In the genomic region with DNA sequence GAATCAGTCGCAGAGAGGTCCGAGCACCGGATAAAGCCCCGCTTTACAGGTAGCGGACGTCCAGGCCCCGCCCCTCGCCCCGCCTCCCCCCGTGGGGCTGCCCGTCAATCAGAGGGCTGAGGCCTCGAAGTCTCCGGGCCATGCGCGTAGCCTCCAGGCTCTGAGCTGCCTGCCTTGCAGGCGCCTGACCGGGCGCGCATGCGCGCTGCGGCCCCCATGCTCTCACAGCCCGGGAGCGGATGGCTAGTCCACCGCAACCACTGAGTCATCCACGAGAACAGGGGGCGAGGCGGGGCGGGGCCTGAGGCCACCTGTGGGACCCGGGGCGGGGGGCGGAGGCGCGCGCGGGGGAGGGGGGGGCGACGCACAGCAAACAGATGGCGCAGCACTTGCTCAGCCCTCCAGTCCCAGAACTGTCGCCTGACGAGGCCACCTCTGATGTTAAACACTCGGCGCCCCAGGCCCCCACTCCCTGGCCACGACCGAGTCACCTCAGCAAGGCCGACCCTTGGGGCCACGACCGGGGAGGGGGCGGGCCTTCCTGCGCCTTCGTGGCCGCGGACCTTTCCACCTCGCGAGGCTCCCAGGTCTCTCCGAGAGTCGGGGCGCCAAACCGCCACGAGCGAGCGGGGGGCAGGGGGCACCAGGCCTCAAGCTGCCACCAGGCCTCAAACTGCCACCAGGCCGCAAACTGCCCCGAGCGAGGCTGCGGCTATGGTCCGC, we compare ENCODE assay signal across 12 mouse cellular contexts. TPM values are rescaled to one million over a fixed set of nuclear protein-coding genes. Genes with fewer than 3 reads are reported as not detected.
DNase-seq lines count a peak whose midpoint lies in the region; ATAC-seq and TF ChIP-seq lines count a peak whose summit lies in the region.
"Had no signal": no experiment of that assay in that cellular context is flagged by ENCODE, and none has a peak within 500 bp of the region (broad histone marks: within the 10 kb centered on the region; RNA-seq: fewer than 3 reads in every experiment).

No protein-coding gene starts in this region.

- H3K9ac ChIP-seq in lung, postnatal 0 days (replicated peaks; ENCODE audit: low read depth): no peak overlapping the region
- H3K9ac ChIP-seq in neural tube, embryonic 15.5 days (replicated peaks): no peak overlapping the region

- TF ChIP-seq CTCF in lung, postnatal 0 days (IDR thresholded peaks at IDR 0.05): no peak

- ATAC-seq in lung, postnatal 0 days: peak; percentile 17; the same call in 1 of the 2 replicates
- no peak for ATAC-seq in neural tube, embryonic 15.5 days (ENCODE audit: low FRiP score)

- no peak overlapping the region for H3K4me2 ChIP-seq in lung, postnatal 0 days (replicated peaks; ENCODE audit: low read depth, low read length)
- H3K4me2 ChIP-seq in neural tube, embryonic 15.5 days: peak overlapping the region; percentile 15; the same call in 1 of the 2 replicates

- peaks cover 15% of the 10 kb centered on the region for H3K9me3 ChIP-seq in heart, embryonic 10.5 days
- H3K9me3 ChIP-seq in lung, postnatal 0 days (ENCODE audit: low read length): no peaks in the 10 kb centered on the region
- H3K9me3 ChIP-seq in neural tube, embryonic 15.5 days (replicated peaks): no peaks in the 10 kb centered on the region

- H3K4me1 ChIP-seq in heart, embryonic 10.5 days: no peaks in the 10 kb centered on the region
- H3K4me1 ChIP-seq in lung, postnatal 0 days (ENCODE audit: insufficient read depth, low read depth, low read length): no peaks in the 10 kb centered on the region
- no peaks in the 10 kb centered on the region for H3K4me1 ChIP-seq in neural tube, embryonic 15.5 days

- no peak for DNase-seq in heart, embryonic 10.5 days (ENCODE audit: low spot score)
- no peak for DNase-seq in heart, postnatal 14 days
- DNase-seq in lung, postnatal 0 days (ENCODE audit: low spot score): no peak
- no peak for DNase-seq in lung, postnatal 4 days
- peak; percentile 29 for DNase-seq in forelimb bud, embryonic 11.5 days (ENCODE audit: low read depth, low spot score)
- no peak for DNase-seq in B cell, adult 2 months
- no peak for DNase-seq in left cerebral cortex, postnatal 14 days (ENCODE audit: low spot score in 2 of 2)
- DNase-seq: adrenal gland, postnatal 36 days; spleen, adult 18-20 months had no signal

- H3K27ac ChIP-seq in heart, embryonic 10.5 days: no peak overlapping the region
- H3K27ac ChIP-seq in lung, postnatal 0 days (ENCODE audit: low read length): no peak overlapping the region
- no peak overlapping the region for H3K27ac ChIP-seq in neural tube, embryonic 15.5 days (replicated peaks)

- no peaks in the 10 kb centered on the region for H3K36me3 ChIP-seq in heart, embryonic 10.5 days
- no peaks in the 10 kb centered on the region for H3K36me3 ChIP-seq in lung, postnatal 0 days (ENCODE audit: insufficient read depth, low read length)
- no peaks in the 10 kb centered on the region for H3K36me3 ChIP-seq in neural tube, embryonic 15.5 days

- intact Hi-C loops in heart, postnatal 14 days (cut with DNase I): no loop called here
- intact Hi-C loops in left cerebral cortex, postnatal 14 days (cut with DNase I): no loop called here

- WGBS in heart, embryonic 10.5 days: 61% methylated on average over 63 of the region's 67 CpGs
- WGBS in lung, postnatal 0 days: 67% methylated on average over 20 of the region's 67 CpGs
- 74% methylated on average over 53 of the region's 67 CpGs for WGBS in neural tube, embryonic 15.5 days

- H3K4me3 ChIP-seq in heart, embryonic 10.5 days: peak overlapping the region; percentile 33; the same call in 1 of the 2 replicates
- H3K4me3 ChIP-seq in lung, postnatal 0 days (ENCODE audit: low read depth, low read length): no peak overlapping the region
- H3K4me3 ChIP-seq in neural tube, embryonic 15.5 days (replicated peaks): no peak overlapping the region

- no peak for TF ChIP-seq EP300 in lung, postnatal 0 days (IDR thresholded peaks at IDR 0.05)

- peaks cover 7% of the 10 kb centered on the region; the same call in 1 of the 2 replicates for H3K27me3 ChIP-seq in heart, embryonic 10.5 days (ENCODE audit: insufficient read depth, poor library complexity, severe bottlenecking)
- H3K27me3 ChIP-seq in lung, postnatal 0 days (replicated peaks; ENCODE audit: insufficient read depth, low read length): no peaks in the 10 kb centered on the region
- H3K27me3 ChIP-seq in neural tube, embryonic 15.5 days (replicated peaks): no peaks in the 10 kb centered on the region

RNA-seq across cellular contexts. Expression of a gene that starts 1.1 kb away (rescaled TPM):
- 0.18 TPM in 1 of 2 replicates, not detected in the other for polyA plus RNA-seq in heart, embryonic 10.5 days (2016; fragmentation: Nextera tagmentation; extraction: Ambion mirVana)
- not detected for total RNA-seq in heart, postnatal 14 days (2021)
- not detected in 2 replicates for polyA plus RNA-seq in lung, postnatal 0 days (2015; fragmentation: Nextera tagmentation; extraction: Ambion mirVana)
- polyA plus RNA-seq in neural tube, embryonic 15.5 days (2015; fragmentation: Nextera tagmentation; extraction: Ambion mirVana): 0.15 and 0.28 TPM in 2 replicates
- total RNA-seq in left cerebral cortex, postnatal 14 days (2021): not detected
- total RNA-seq: adrenal gland, postnatal 36 days; liver, adult 2 months had no signal
- polyA plus RNA-seq: embryonic facial prominence, embryonic 11.5 days; liver, adult 2 months had no signal
